Mouse (Mus musculus) urinary bladder, postnatal 4 days (tissue): ENCODE results near the gene Wfdc18.
A peak's percentile ranks its signal among the peaks of the same experiment; 100 is the strongest.

Experiments used
- DNase-seq, 2 experiments: peaks; one replicate each; pipeline ENCODE4 v3.0.0; 2021 to 2022; ENCODE audit warnings: low spot score in 2 of 2

The Wfdc18 gene

GRCm38 (mm10) chr11:83708715-83709114 lies at the start of gene Wfdc18:
Gene Wfdc18 (plus strand): TSS chr11:83709015.
- no peak for DNase-seq

DNA sequence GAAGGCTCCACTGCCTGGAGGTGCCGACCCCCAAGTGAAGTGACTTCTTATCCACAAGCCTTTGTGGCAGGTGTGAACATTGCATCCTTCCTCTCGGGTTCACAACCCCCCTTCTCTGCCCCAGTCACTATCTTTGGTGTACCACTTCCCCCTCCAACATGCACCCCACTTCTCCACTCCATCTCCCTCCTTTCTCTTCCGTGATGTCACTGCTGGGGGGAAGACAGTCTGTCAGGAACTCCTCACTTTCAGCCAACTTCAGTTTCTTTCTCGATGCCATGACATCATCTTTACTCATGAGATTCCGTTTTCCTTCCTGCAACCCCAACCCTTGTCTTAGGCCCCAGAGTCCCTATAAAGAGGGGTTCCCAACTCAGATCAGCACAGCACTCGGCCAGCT lies 46.6 kb upstream of the Wfdc18 start, which contains the start of gene Ccl4:
TSS of gene Ccl4 (plus strand) at position 381 of the 400 bp plus-strand sequence.
- DNase-seq = no peak

DNA sequence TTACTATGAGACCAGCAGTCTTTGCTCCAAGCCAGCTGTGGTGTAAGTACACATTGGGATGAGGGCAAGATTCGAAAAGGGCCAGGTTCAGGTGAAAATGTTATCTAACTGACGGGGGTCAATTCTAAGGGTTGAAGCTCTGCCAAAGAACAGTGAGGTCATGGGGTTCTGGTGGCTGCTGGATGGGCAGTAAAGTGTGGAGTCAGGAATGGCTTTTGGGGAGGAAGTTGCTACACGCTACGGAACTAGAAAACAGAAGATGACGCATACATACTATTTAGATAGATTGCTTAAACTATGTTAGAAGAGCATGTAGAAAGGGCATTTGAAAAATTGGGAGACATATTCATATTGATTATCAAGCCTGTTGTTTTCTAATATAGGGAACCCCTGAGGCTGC lies 45.3 kb upstream of the Wfdc18 start:
- DNase-seq = no peak

GRCm38 (mm10) chr11:83671743-83672142 lies 37.1 kb upstream of the Wfdc18 start:
- no peak for DNase-seq

- no peak for DNase-seq
These were observed 33.1 kb upstream of the Wfdc18 start for GRCm38 (mm10) chr11:83675665-83676064.

GRCm38 (mm10) chr11:83689918-83690317 lies 18.9 kb upstream of the Wfdc18 start:
- no peak for DNase-seq

GRCm38 (mm10) chr11:83692008-83692407 lies 16.8 kb upstream of the Wfdc18 start:
- DNase-seq = no peak

- DNase-seq = no peak
These were observed 5.1 kb upstream of the Wfdc18 start, which contains the start of gene Wfdc17 for GRCm38 (mm10) chr11:83703705-83704104. Gene Wfdc17 (plus strand): TSS chr11:83703991.

- no peak for DNase-seq
These were observed 868 bp downstream of the Wfdc18 start for GRCm38 (mm10) chr11:83709683-83710082.

GRCm38 (mm10) chr11:83712671-83713070 lies 3.9 kb downstream of the Wfdc18 start:
- no peak for DNase-seq

DNA sequence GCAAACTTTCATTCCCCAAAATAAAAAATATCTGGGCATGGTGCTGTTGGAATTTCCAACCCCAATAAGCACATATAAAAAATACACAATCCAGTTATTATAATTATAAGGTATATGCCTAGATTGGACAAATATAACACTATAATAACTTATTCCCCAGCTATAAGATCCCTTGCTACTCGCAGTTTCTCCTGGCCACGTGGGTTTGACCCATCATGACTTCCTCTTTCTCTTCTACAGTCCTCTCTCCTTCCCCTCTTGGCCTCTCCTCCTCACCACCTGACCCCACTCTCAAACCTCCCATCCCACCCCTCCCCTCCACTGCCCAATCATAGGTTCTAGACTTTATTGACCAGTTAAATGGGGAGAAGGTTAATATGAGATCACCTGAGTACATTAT lies 5.1 kb downstream of the Wfdc18 start:
- DNase-seq = no peak

DNA sequence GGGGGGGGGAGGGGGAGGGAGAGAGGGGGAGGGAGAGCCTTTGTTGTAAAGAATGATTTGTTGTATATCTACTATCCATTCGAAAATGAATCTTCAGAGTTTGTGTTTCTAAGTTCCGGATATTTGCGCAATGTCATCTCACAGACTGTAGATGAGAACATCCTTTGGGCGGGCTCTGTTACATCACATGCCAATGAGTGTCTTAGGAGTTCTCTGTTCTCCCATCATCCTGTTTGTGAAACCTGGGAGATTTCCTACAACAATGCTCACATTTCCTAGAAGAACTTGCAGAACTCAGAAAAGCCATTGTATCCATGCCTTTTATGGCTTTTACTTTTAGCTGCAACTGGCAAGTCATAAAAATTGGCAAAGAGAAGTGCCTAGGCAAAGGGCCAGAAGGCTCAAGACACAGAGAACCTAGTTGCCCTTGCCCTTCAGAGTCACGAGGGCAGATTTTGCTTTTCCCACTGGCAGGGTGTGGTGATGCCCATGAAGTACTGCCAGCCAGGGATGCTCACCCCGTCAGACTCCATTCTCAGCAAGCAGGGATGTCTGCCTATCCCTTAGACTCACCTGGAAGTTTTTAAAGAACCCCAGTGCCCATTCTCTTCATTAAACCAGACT lies 8.3 kb downstream of the Wfdc18 start:
- DNase-seq = no peak

DNA sequence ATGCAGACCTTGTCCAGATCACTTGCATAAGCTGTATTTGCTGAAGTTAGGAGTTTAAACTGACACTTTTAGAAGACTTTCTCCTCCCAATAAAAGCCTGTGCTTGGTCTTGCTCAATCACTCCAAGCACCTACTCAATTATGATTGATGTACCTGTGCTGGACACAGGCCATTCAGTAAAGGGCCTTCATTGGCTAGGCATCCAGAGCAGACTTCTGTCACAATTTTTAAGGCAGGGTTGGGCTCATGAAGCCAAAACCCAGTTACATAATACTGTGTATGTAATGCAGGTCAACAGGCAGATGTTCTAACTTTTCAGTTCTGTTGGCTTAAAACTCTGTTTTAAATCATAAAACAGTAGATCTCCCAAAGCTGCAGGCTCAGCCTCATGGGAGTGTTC lies 12.0 kb downstream of the Wfdc18 start:
- no peak for DNase-seq

DNA sequence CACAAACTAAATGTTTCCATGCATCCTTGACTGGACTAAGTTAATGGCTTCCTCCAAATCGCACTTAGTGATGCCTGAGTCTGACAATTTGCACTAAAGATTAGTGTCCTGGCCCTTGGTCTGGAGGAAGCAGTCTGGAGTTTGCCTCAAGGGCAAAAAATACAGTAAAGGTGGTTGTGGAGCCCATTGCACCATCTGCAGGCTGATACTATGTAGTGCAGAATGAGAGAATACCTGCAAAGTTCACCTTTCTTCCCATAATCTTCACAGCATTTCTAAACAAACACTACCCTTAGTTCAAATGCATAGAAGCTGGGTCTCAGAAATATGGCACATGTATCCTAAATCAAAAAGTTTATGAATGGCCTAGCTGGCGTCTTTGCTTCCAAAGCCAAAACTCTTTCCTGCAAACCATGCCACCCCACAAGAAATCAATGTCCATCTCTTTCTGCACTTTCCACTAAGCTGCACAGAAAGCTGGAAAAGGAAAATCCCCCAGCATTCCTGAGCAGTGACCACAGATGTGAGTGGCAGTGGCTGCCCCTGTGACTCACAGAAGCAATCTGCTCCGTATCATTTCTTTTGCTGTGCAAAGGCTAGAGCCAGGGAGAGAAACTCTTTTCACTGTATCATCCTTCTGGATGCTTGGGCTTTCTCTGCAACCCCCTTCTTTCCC lies 20.1 kb downstream of the Wfdc18 start:
- DNase-seq = no peak

GRCm38 (mm10) chr11:83731116-83731515 lies 22.3 kb downstream of the Wfdc18 start:
- no peak for DNase-seq

DNA sequence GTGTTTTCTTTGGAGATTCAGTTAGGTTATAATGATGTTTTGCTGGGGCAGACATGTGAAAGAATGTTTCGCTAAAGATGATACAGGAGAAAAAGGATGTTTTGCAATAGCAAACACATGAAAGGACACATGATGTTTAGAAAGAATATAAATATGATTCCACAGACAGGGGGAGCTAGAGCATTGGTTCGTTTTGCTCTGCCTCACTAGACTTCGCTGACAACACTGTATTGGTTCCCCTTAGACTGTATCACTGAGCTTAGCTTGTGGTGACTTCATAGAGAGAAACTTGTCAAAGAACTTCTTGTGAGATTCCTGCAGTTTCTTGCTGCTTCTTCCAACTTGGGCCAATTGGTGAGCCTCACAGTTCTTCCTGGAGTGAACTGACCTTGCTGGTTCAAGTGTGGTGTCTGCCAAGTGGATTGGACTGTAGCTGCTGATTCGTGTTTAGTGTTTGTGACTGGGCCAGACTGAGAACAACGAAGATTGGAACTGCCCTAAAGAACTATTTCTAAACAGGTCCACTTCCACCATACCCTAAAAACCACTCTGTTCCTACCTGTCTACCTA lies 24.3 kb downstream of the Wfdc18 start:
- no peak for DNase-seq

GRCm38 (mm10) chr11:83734215-83734614 lies 25.4 kb downstream of the Wfdc18 start:
- DNase-seq = no peak

GRCm38 (mm10) chr11:83735881-83736280 lies 27.1 kb downstream of the Wfdc18 start:
- DNase-seq = no peak

DNA sequence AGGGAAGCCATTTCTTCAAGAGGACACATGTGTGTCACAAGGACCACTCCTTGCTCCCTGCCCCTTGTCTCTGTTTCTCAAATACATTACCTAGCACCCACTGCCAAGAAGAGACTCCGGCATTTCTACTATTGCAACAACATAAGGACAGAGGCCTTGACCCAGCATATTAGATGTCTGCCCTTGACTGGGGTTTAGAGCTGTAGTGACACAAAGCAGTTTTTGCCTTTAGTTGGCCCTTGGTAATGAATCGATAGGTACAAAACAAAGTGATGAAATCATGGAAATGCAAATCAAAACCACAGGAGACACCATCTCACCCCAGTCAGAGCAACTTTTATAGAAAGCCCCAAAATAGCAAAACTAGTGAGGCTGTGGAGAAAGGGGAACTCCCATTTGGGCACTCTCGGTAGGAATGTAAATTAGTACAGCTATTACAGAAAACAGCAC lies 28.3 kb downstream of the Wfdc18 start:
- no peak for DNase-seq

- DNase-seq = peak; percentile 39 to 83
These were observed 30.4 kb downstream of the Wfdc18 start for GRCm38 (mm10) chr11:83739241-83739640.

DNA sequence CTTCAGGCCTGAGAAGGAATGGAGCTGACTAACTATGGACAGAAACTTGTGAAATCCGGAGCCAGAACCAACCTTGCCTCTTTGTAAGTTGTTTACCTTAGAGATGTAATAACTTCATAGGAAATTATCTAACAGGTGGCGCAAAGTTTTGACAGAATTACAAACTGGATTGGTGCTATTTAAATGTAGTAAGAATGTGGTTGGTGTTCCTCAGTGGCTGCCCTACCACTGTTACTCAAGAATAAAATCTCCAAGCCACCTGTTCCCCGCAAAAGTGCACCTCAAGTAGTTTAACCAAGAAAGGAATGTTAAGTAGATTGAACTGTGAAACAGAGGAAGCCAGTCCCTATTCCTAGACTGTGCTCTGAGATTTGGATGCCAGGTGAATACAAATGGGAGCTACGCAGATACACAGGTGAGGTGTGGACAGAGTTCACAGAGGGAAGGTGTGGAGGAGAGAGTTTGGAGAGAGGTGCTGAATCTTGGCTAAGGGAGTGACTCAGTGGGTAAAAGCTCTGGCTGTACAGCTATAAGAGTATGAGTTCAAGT lies 31.7 kb downstream of the Wfdc18 start:
- DNase-seq = no peak

DNA sequence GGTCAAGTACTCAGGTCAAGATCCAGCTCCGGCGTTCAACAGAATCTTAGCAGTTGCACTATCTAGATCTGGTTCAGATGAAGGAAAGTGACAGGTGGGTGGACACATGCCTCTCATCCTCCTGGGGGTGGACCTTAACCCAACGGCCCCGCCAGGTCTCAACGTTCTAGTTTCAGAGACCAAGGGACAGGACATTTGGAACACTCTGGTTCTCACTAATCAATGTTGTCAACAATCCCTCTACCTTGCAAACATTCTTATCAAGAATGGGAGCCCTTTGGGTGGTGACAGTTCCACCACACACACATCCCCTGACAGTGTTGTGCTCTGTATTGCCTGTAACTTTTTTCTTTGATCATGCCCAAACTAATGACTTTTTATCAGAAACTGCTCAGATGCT lies 33.0 kb downstream of the Wfdc18 start:
- DNase-seq = no peak
